Mouse (Mus musculus) stomach, postnatal 0 days (tissue): ENCODE measurements at regions not wholly inside any gene's neighbourhood (a gene's known extent, or its start where the extent isn't known, plus 50 kb on each side); places are given as distances from the start of the nearest gene placed in this dataset.

Experiments
- CTCF ChIP-seq: IDR thresholded peaks from 2 replicates; pipeline ENCODE4 v1.5.1; 2016; ENCODE audit warnings: antibody characterized with exemption, low read depth, mild to moderate bottlenecking, moderate library complexity
- EP300 ChIP-seq: optimal IDR thresholded peaks from 2 replicates; pipeline ENCODE3; 2016; ENCODE audit warnings: antibody characterized with exemption

- TF ChIP-seq CTCF: no peak
- TF ChIP-seq EP300: no peak
These were observed 67.4 kb upstream of the Dkk2 start for GRCm38 (mm10) chr3:132017485-132018261.
